Mouse (Mus musculus) hindbrain, embryonic 14.5 days (tissue): Measurements from ENCODE around the gene Zbtb7a. TPM values are rescaled to one million over a fixed set of nuclear protein-coding genes. Genes with fewer than 3 reads are reported as not detected.

ENCODE experiments used
- ATAC-seq: fragments of 200-750 bp; cut with Nextera tagmentation; 2 replicates; pipeline ENCODE4 v1.8.0; 2017; ENCODE audit warnings: moderate number of reproducible peaks, mild to moderate bottlenecking, moderate TSS enrichment, moderate library complexity; ENCODE audit not compliant: low FRiP score
- DNase-seq: peaks from one replicate; pipeline ENCODE4 v3.0.0-alpha.2; 2015; ENCODE audit warnings: low spot score
- H3K27ac ChIP-seq: fragments of 300-500 bp; sonication (generic); 2 replicates; pipeline ENCODE4 v1.5.1; 2014; ENCODE audit warnings: mild to moderate bottlenecking, moderate library complexity
- H3K27me3 ChIP-seq: fragments of 300-500 bp; sonication (generic); 2 replicates; pipeline ENCODE4 v1.6.1; 2014; ENCODE audit warnings: mild to moderate bottlenecking, low read length, mixed read lengths; ENCODE audit not compliant: control insufficient read depth, insufficient read depth
- H3K36me3 ChIP-seq: fragments of 300-500 bp; sonication (generic); replicated peaks from 2 replicates; pipeline ENCODE4 v1.6.1; 2014; ENCODE audit not compliant: control insufficient read depth, insufficient read depth
- H3K4me1 ChIP-seq: fragments of 300-500 bp; sonication (generic); replicated peaks from 2 replicates; pipeline ENCODE4 v1.6.1; 2014; ENCODE audit warnings: antibody characterized with exemption, low read length, mixed read lengths; ENCODE audit not compliant: control insufficient read depth, insufficient read depth
- H3K4me2 ChIP-seq: fragments of 300-500 bp; sonication (generic); replicated peaks from 2 replicates; pipeline ENCODE4 v1.6.1; 2014; ENCODE audit warnings: mild to moderate bottlenecking, moderate library complexity
- H3K4me3 ChIP-seq: fragments of 300-500 bp; sonication (generic); replicated peaks from 2 replicates; pipeline ENCODE4 v1.5.1; 2014; ENCODE audit warnings: mild to moderate bottlenecking, low read length
- H3K9ac ChIP-seq: fragments of 300-500 bp; sonication (generic); 2 replicates; pipeline ENCODE4 v1.6.1; 2014
- H3K9me3 ChIP-seq: fragments of 300-500 bp; sonication (generic); 2 replicates; pipeline ENCODE4 v1.6.1; 2016; ENCODE audit warnings: low read length; ENCODE audit not compliant: control insufficient read depth
- WGBS: fragments of 180-500 bp; shearing (Covaris S2); extraction: QIAGEN DNeasy Blood & Tissue Kit; methylation state at CpG from one replicate; pipeline ENCODE4 v1.1.7; 2014; 5-methylcytosine and 5-hydroxymethylcytosine counted together
- microRNA-seq: library from miRNA; unstranded; fragments of <30 nt; microRNA quantifications from one replicate; pipeline ENCODE4, GENCODE M21; 2016
- polyA plus RNA-seq: library from polyadenylated mRNA; unstranded; fragments of >200 nt; fragmentation: Nextera tagmentation; extraction: Ambion mirVana; gene quantifications from 2 replicates; pipeline ENCODE4 v1.2.1, GENCODE M21; 2014

Gene Zbtb7a
- polyA plus RNA-seq, 1 experiment from 2014 or later = 12.4 TPM

DNA sequence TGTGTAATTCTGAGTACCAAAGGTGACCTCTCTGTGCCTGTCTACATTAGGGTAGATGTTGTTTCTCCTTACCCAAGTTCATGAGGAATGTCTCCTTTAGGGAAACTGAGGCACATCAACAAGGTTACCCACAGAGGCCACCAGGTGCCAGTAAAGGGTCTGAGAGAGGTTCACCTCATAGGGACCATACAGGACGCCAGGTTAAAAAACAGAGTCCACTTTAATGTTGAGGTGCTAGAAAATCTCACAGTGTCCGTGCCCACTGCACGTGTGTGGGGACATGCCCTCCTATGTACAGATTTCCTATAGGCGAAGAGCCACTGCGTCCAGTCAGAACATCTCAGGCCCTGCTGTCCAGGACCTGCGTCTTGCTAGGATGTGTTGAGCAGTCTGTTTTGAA is 64.0 kb downstream of the Zbtb7a start:
- Histone ChIP-seq H3K9me3 (no peaks in the 10 kb centered on the region), H3K9ac (no peak overlapping the region), H3K27me3 (peaks cover 22% of the 10 kb centered on the region), H3K4me1 (no peaks in the 10 kb centered on the region), H3K4me2 (no peak overlapping the region), H3K36me3 (no peaks in the 10 kb centered on the region), H3K4me3 (no peak overlapping the region), H3K27ac (no peak overlapping the region)
- 89% methylated on average over 6 of the region's 6 CpGs for WGBS
- no peak for DNase-seq
- no peak for ATAC-seq

DNA sequence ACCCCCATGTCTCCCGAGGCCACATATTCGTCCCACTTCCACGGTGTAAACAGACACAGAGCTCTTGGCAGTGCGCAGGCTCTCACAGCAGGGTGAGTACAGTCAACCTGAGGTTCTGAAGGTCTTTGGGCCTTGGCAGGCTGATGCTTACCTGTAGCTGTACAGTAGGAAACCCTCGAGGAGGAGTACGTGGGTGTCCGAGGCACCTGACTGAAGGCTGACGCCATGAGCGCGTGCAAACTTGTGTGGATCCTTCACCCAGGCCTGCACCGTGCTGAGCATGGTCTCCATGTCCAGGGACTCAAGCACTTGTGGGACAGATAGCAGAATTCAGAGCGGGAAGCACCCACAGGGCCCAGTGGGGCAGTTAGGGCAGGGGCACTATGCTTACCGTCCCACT is 65.1 kb downstream of the Zbtb7a start:
- H3K27ac ChIP-seq = no peak overlapping the region
- DNase-seq = no peak
- peaks cover 2% of the 10 kb centered on the region; the same call in 1 of the 2 replicates for H3K36me3 ChIP-seq
- H3K4me1 ChIP-seq = no peaks in the 10 kb centered on the region
- H3K4me2 ChIP-seq = no peak overlapping the region
- H3K4me3 ChIP-seq = no peak overlapping the region
- WGBS = 89% methylated on average over 13 of the region's 13 CpGs
- no peak for ATAC-seq
- no peaks in the 10 kb centered on the region for H3K9me3 ChIP-seq
- no peak overlapping the region for H3K9ac ChIP-seq
- peaks cover 15% of the 10 kb centered on the region for H3K27me3 ChIP-seq

DNA sequence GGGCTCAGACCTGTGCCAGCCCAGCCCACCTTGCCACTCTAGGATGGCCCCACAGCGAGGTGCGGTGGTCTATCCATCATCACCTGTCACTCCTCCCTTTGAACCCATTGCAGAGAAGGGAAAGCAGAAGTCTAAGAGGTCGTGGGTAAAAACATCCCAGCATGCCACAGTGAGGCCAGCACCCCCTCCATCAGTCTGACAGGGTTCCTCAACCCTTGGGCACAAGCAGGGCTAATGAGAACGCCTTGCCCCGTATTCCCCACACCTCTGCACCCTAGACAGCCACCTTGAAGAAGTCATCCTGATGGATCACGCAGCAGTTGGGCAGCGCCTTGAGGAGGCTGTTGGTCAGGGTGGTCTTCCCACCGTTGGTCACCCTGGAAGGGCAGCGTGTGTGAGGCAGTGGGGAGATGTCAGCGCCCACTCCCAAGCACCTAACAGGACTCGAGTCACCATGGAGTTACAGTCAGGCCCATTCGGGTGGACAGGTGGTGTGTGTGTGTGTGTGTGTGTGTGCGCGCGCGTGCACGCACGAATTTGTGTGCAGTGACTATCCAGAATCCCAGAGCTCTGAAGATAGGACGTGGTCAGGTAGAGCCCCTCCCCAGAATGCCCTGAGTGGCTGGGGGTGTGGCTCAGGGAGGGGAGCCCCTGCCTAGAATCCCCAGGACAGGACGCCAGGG is 65.7 kb downstream of the Zbtb7a start:
- 75% methylated on average over 20 of the region's 20 CpGs for WGBS
- H3K27ac ChIP-seq = no peak overlapping the region
- no peaks in the 10 kb centered on the region for H3K4me1 ChIP-seq
- DNase-seq = no peak
- H3K9ac ChIP-seq = no peak overlapping the region
- no peaks in the 10 kb centered on the region for H3K9me3 ChIP-seq
- peaks cover 10% of the 10 kb centered on the region for H3K27me3 ChIP-seq
- no peak for ATAC-seq
- peaks cover 8% of the 10 kb centered on the region for H3K36me3 ChIP-seq
- no peak overlapping the region for H3K4me2 ChIP-seq
- no peak overlapping the region for H3K4me3 ChIP-seq

DNA sequence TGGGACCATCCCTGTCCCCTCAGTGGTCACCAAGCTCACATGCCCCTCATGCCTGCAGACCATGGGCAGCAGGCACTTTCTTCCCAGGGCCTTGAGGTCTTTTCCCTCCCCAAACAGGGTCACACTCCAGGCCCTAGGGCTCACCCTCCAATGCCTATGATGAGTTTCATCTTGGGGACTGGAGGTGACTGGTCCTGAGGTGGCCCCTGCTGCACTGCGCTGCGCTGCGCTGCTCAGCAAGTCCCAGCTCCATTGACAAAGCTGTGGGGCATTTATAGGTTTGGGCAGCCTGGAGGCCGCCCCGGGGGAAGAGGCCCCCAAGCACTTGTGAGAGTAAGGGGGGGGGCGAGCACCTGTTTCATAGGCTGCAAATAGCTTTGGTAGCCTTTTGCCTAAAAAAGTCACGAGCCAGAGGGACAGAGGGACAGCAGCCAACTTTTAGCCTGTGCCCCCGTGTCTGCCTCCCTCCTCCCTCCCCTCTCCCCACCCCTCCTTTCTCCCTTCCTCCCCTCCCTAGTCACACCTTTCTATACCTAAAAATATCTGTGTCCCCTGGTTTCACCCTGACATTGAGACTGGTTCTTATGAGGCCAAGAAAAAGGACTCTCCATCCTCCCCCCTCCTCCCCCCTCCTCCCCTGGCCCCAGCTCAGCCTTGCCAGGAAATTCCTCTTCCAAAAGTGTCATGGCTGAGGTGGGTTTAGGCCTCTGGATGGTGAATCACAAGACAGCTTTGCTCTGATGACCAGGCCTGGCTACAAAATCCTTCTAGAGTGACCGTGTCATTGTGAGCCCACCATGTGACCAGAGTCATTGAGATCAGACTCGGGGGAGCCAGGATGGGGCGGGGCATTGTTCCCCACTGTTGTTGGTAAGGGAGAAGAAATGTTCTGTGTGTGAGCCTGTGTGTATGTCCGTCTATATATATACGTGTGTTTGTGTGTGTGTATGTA is 67.1 kb downstream of the Zbtb7a start, which contains the start of gene Nmrk2:
Gene Nmrk2, minus strand, starts transcription at position 245 of the 952 bp plus-strand sequence.
- 63% methylated on average over 13 of the region's 13 CpGs for WGBS
- Histone ChIP-seq H3K4me2 (no peak within 1 kb of the TSS), H3K27ac (no peak within 1 kb of the TSS), H3K9me3 (no peaks in the 10 kb centered on the region), H3K27me3 (no peaks in the 10 kb centered on the region), H3K9ac (no peak within 1 kb of the TSS), H3K4me1 (no peaks in the 10 kb centered on the region), H3K4me3 (no peak within 1 kb of the TSS), H3K36me3 (peaks cover 19% of the 10 kb centered on the region)
- no peak for DNase-seq
- no peak for ATAC-seq

Small RNA genes within 50 kb of the gene (microRNA-seq; reads per million reads assigned to microRNA genes)
- gene Mir5615-1 (not detected), gene Mir5615-2 (not detected)

Other genes starting within 250 kb of the Zbtb7a start
- 311 and 351 TPM in 2 replicates for gene Timm13, start 234.3 kb upstream of the Zbtb7a start, polyA plus RNA-seq
- gene Lmnb2, start 217.0 kb upstream of the Zbtb7a start, polyA plus RNA-seq = 12.9 and 13.8 TPM in 2 replicates
- 6.2 and 8.0 TPM in 2 replicates for gene Gadd45b, start 205.1 kb upstream of the Zbtb7a start, polyA plus RNA-seq
- 17.7 and 20.9 TPM in 2 replicates for gene Gng7, start 120.3 kb upstream of the Zbtb7a start, polyA plus RNA-seq
- gene Diras1, start 109.6 kb upstream of the Zbtb7a start, polyA plus RNA-seq = 29.7 and 32.2 TPM in 2 replicates
- 33.7 and 33.8 TPM in 2 replicates for gene Slc39a3, start 97.8 kb upstream of the Zbtb7a start, polyA plus RNA-seq
- 260 and 276 TPM in 2 replicates for gene Sgta, start 75.0 kb upstream of the Zbtb7a start, polyA plus RNA-seq
- gene Thop1, start 65.2 kb upstream of the Zbtb7a start, polyA plus RNA-seq = 35.9 and 37.2 TPM in 2 replicates
- gene Creb3l3, start 36.3 kb upstream of the Zbtb7a start, polyA plus RNA-seq = 0.09 and 0.32 TPM in 2 replicates
- 222 and 230 TPM in 2 replicates for gene Map2k2, start 29.3 kb upstream of the Zbtb7a start, polyA plus RNA-seq
- 43.7 and 48.3 TPM in 2 replicates for gene Pias4, start 32.7 kb downstream of the Zbtb7a start, polyA plus RNA-seq
- 413 and 447 TPM in 2 replicates for gene Eef2, start 41.4 kb downstream of the Zbtb7a start, polyA plus RNA-seq
- gene Dapk3, start 47.8 kb downstream of the Zbtb7a start, polyA plus RNA-seq = 68.2 and 76.7 TPM in 2 replicates
- gene 4930442H23Rik, start 48.6 kb downstream of the Zbtb7a start, polyA plus RNA-seq = 0.33 TPM in 1 of 2 replicates, not detected in the other
- gene Nmrk2, start 66.8 kb downstream of the Zbtb7a start, polyA plus RNA-seq = 0.14 TPM in 1 of 2 replicates, not detected in the other
- 80.2 and 83.1 TPM in 2 replicates for gene Atcay, start 95.6 kb downstream of the Zbtb7a start, polyA plus RNA-seq
- gene Zfr2, start 97.9 kb downstream of the Zbtb7a start, polyA plus RNA-seq = 24.2 and 25.4 TPM in 2 replicates
- 30.2 and 37.0 TPM in 2 replicates for gene Matk, start 117.7 kb downstream of the Zbtb7a start, polyA plus RNA-seq
- 136 and 142 TPM in 2 replicates for gene Mrpl54, start 131.7 kb downstream of the Zbtb7a start, polyA plus RNA-seq
- 26.4 and 31.5 TPM in 2 replicates for gene Apba3, start 131.7 kb downstream of the Zbtb7a start, polyA plus RNA-seq
- gene Tjp3, start 156.4 kb downstream of the Zbtb7a start, polyA plus RNA-seq = 3.9 and 6.0 TPM in 2 replicates
- gene Pip5k1c, start 157.7 kb downstream of the Zbtb7a start, polyA plus RNA-seq = 137 and 151 TPM in 2 replicates
- 18.7 and 20.6 TPM in 2 replicates for gene Cactin, start 185.9 kb downstream of the Zbtb7a start, polyA plus RNA-seq
- 4.3 and 5.4 TPM in 2 replicates for gene Tbxa2r, start 193.5 kb downstream of the Zbtb7a start, polyA plus RNA-seq
- gene Gipc3, start 208.0 kb downstream of the Zbtb7a start, polyA plus RNA-seq = not detected in 2 replicates
- 29.0 and 34.0 TPM in 2 replicates for gene Hmg20b, start 215.3 kb downstream of the Zbtb7a start, polyA plus RNA-seq
- 7.8 and 10.0 TPM in 2 replicates for gene Mfsd12, start 222.3 kb downstream of the Zbtb7a start, polyA plus RNA-seq
- gene 4930404N11Rik, start 230.6 kb downstream of the Zbtb7a start, polyA plus RNA-seq = 0.30 and 0.59 TPM in 2 replicates
- 119 and 125 TPM in 2 replicates for gene Fzr1, start 243.3 kb downstream of the Zbtb7a start, polyA plus RNA-seq
- 68.9 TPM in 2 replicates for gene Dohh, start 249.2 kb downstream of the Zbtb7a start, polyA plus RNA-seq
- 5.5 and 5.7 TPM in 2 replicates for gene Gm48551, start 249.2 kb downstream of the Zbtb7a start, polyA plus RNA-seq